In the genomic region with DNA sequence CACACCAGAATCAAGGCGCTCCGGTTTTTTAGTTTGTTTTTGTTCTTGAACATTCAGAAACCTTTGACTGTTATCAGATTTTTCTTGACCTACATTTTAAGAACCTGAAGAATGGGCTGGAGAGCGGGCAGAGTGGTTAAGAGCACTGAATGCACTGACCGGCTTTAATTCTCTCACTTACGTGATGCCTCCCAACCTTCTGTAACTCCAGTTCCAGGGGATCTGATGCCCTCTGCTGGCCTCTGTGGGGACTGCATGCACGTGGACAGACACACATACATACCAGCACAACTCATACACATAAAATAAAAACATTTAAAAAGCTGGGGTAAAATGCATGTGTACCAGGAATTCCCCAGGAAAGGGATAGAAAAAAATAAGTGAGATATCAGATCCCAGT, we compare ENCODE assay signal across 8 mouse cellular contexts. TPM values are rescaled to one million over a fixed set of nuclear protein-coding genes. Genes with fewer than 3 reads are reported as not detected.
DNase-seq lines count a peak whose midpoint lies in the region; ATAC-seq lines count a peak whose summit lies in the region.

No protein-coding gene starts in this region.

- ATAC-seq in CD4-positive, CD25-positive, alpha-beta regulatory T cell, adult 4 months, result no peak

- intact Hi-C loops in left cerebral cortex, postnatal 14 days (cut with DNase I), result loop anchor here (10.0 kb wide), 1 partner anchor 71 kb away; no protein-coding TSS in a partner anchor

- DNase-seq in CD4-positive, CD25-positive, alpha-beta regulatory T cell, adult 2 months (ENCODE audit: low read depth, low spot score), result peak; percentile 68
- DNase-seq in left cerebral cortex, postnatal 14 days (ENCODE audit: low spot score in 2 of 2), result peak; percentile 25 to 59
- no peak for DNase-seq in left cerebral cortex, adult 9 months (ENCODE audit: low spot score in 2 of 2)
- peak; percentile 61 for DNase-seq in adrenal gland, postnatal 25 days
- DNase-seq in kidney, postnatal 14 days, result peak; percentile 42
- peak; percentile 33 for DNase-seq in retina, postnatal 1 day
- no peak for DNase-seq in layer of hippocampus, adult 9-10 months (ENCODE audit: low spot score)

RNA-seq across cellular contexts. Expression of gene Sar1b, which starts 22.4 kb away (rescaled TPM):
- 100 to 1,000 TPM; 128 to 129 TPM for polyA plus RNA-seq in CD4-positive, CD25-positive, alpha-beta regulatory T cell, adult 4 months (2017; shearing (Covaris generic))
- 10 to 100 TPM; 73.8 to 74.4 TPM for total RNA-seq in left cerebral cortex, postnatal 14 days (2021)
- total RNA-seq in adrenal gland, postnatal 25 days (2021), result 93.6 and 96.4 TPM in 2 replicates

RNA-seq across cellular contexts. Expression of gene Sec24a, which starts 22.5 kb away (rescaled TPM):
- 10 to 100 TPM; 18.2 to 27.0 TPM for polyA plus RNA-seq in CD4-positive, CD25-positive, alpha-beta regulatory T cell, adult 4 months (2017; shearing (Covaris generic))
- total RNA-seq in left cerebral cortex, postnatal 14 days (2021), result 10 to 100 TPM; 20.9 to 24.4 TPM
- total RNA-seq in adrenal gland, postnatal 25 days (2021), result 33.8 and 41.2 TPM in 2 replicates

Comparison
In these comparisons a context has a peak if more than half of its experiments do, and no peak if none do; other contexts are left out.
1. DNase-seq: peak in CD4-positive, CD25-positive, alpha-beta regulatory T cell, adult 2 months (single experiment), left cerebral cortex, postnatal 14 days (2 of 2), adrenal gland, postnatal 25 days (single experiment), kidney, postnatal 14 days (single experiment) and retina, postnatal 1 day (single experiment); none in left cerebral cortex, adult 9 months (0 of 2) and layer of hippocampus, adult 9-10 months (single experiment).